Mouse (Mus musculus): ENCODE results near the gene Zscan10. TPM values are rescaled to one million over a fixed set of nuclear protein-coding genes. Genes with fewer than 3 reads are reported as not detected.

The Zscan10 gene
- polyA plus RNA-seq, 1 experiment from 2014 or later: not detected

DNA sequence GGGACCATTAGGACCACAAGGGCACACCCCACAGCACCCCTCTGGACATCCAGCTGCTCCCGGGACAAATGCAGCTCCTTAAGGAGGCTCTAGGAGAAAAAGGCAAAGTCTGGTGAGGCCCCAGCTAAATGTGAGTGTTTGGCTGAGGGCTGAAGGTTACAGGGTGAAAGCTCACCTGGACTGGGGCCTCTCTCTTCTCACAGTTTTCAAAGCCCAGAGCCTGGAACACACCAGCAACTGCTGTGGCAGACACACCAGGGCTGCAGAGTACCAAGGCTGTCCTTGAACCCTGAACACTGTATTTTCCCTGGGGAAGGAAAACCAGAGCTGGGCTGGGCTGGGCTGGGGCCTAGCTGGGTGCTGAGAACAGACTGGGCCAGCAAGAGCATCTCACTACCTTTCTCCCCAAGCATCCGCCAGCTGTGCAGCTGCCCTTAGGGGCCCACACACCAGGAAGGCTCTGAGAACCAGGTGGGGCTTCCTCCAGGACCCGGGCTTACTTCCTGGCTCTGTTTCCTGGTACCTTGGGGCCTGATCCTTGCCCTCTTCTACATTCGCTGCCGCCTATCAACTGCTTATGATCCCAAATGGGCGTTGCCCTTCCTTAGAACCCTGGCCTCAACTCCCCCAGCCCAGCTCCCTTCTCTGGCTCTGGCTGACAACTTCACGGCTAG, 45.3 kb upstream of the Zscan10 start:
- H3K27me3 ChIP-seq (ENCODE audit: control insufficient read depth, insufficient read depth, low read length): no peaks in the 10 kb centered on the region
- peak overlapping the region; percentile 16; the same call in 1 of the 2 replicates for H3K9ac ChIP-seq (ENCODE audit: low read length)
- no peak overlapping the region for H3K4me3 ChIP-seq (ENCODE audit: control insufficient read depth in 1 of 2, insufficient read depth in 1 of 2, low read depth in 1 of 2, low read length in 2 of 2)
- 73% methylated on average over 7 of the region's 7 CpGs for WGBS
- ATAC-seq (ENCODE audit: insufficient number of reproducible peaks, insufficient read depth, low FRiP score, low read depth): no peak
- peaks cover 0 to 6% of the 10 kb centered on the region in 2 experiments; a peak in 1 of 4 replicates for H3K4me1 ChIP-seq (ENCODE audit: control insufficient read depth in 2 of 2, insufficient read depth in 2 of 2, low read length in 2 of 2)
- H3K9me3 ChIP-seq (ENCODE audit: control insufficient read depth, low read length): no peaks in the 10 kb centered on the region
- no peak overlapping the region for H3K4me2 ChIP-seq (ENCODE audit: low read length)
- no peak overlapping the region for H3K27ac ChIP-seq (replicated peaks in 1 of 2; ENCODE audit: control insufficient read depth in 1 of 2, insufficient read depth in 1 of 2, low read depth in 2 of 2, low read length in 2 of 2)
- peaks cover 57% of the 10 kb centered on the region for H3K36me3 ChIP-seq (ENCODE audit: control insufficient read depth, insufficient read depth, low read length)

DNA sequence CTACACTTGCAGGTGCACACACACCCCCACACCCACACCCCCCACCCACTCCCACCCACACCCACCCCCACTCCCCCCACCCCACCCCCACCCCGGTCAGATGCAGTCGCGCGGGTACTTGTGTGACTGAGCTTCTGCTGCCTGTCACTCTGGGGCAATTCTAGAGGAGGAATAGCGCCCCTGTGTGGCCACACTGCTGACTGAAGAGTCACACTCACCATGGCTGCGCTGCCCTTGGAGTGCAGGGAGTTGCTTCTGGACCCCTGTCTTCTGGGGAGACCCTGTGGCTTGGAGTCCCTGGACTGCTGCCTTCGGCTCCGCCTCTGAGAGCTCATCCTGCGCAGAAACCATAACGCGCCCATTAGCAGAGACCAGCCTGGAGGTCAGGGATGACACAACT, 40.9 kb upstream of the Zscan10 start:
- H3K4me1 ChIP-seq (ENCODE audit: control insufficient read depth in 2 of 2, insufficient read depth in 2 of 2, low read length in 2 of 2): peaks cover 3 to 9% of the 10 kb centered on the region in 2 experiments; a peak in 3 of 4 replicates
- H3K36me3 ChIP-seq (ENCODE audit: control insufficient read depth, insufficient read depth, low read length): peaks cover 65% of the 10 kb centered on the region
- H3K9ac ChIP-seq (ENCODE audit: low read length): no peak overlapping the region
- no peak overlapping the region for H3K4me2 ChIP-seq (ENCODE audit: low read length)
- no peak for ATAC-seq (ENCODE audit: insufficient number of reproducible peaks, insufficient read depth, low FRiP score, low read depth)
- no peaks in the 10 kb centered on the region for H3K9me3 ChIP-seq (ENCODE audit: control insufficient read depth, low read length)
- no peak overlapping the region for H3K4me3 ChIP-seq (ENCODE audit: control insufficient read depth in 1 of 2, insufficient read depth in 1 of 2, low read depth in 1 of 2, low read length in 2 of 2)
- 60% methylated on average over 10 of the region's 11 CpGs for WGBS
- H3K27me3 ChIP-seq (ENCODE audit: control insufficient read depth, insufficient read depth, low read length): no peaks in the 10 kb centered on the region
- H3K27ac ChIP-seq (replicated peaks in 1 of 2; ENCODE audit: control insufficient read depth in 1 of 2, insufficient read depth in 1 of 2, low read depth in 2 of 2, low read length in 2 of 2): no peak overlapping the region

DNA sequence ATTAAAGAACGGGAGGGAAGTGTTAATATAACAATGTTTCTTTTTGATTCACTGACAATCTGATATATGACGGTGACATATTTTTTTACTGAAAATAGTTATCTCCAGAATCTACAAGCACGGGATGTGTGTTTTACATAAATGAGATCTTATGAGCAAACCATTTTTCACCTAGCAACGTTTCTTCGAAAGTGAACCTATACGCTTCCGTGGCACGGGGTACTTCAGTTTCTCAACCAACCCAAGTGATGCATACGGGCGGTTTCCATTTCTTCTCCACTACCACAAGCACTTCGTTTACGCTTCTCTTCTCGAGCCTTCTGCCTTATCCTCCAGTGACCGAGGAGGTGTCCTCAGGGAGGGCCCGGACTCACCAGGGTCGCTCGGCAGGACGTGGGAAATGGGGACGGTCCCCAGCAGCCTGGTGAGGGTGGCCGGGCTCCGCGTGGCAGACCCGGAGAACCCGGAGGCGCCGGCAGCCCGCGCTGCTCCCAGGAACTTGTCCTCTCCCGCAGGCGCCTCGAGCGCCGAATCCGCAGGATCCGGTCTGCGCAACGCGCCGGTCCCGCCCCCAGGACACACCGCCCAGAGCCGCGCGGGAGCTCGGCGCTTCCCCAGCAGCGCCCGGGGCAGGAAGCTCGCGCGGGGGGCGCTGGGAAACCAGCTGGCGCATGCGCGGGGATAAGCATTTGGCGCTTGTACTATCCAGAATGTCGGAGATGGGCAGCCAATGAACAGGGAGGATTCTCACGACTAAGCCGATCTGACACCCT, 36.9 kb upstream of the Zscan10 start, which contains the start of gene Zfp213:
Zfp213 (minus strand) TSS at position 644 of the 773 bp plus-strand sequence.
- H3K4me1 ChIP-seq (ENCODE audit: control insufficient read depth in 2 of 2, insufficient read depth in 2 of 2, low read length in 2 of 2): peaks cover 3 to 15% of the 10 kb centered on the region in 2 experiments; a peak in 3 of 4 replicates
- peak within 1 kb of the TSS; percentile 75 for H3K4me2 ChIP-seq (ENCODE audit: low read length)
- under 1% methylated on average over 59 of the region's 59 CpGs for WGBS
- H3K27me3 ChIP-seq (ENCODE audit: control insufficient read depth, insufficient read depth, low read length): no peaks in the 10 kb centered on the region
- peak within 1 kb of the TSS; percentile 93 to 96 for H3K27ac ChIP-seq (replicated peaks in 1 of 2; ENCODE audit: control insufficient read depth in 1 of 2, insufficient read depth in 1 of 2, low read depth in 2 of 2, low read length in 2 of 2)
- no peaks in the 10 kb centered on the region for H3K9me3 ChIP-seq (ENCODE audit: control insufficient read depth, low read length)
- peaks cover 25% of the 10 kb centered on the region for H3K36me3 ChIP-seq (ENCODE audit: control insufficient read depth, insufficient read depth, low read length)
- H3K9ac ChIP-seq (ENCODE audit: low read length): peak within 1 kb of the TSS; percentile 92
- peak; percentile 96 for ATAC-seq (ENCODE audit: insufficient number of reproducible peaks, insufficient read depth, low FRiP score, low read depth)
- peak within 1 kb of the TSS; percentile 70 to 94 for H3K4me3 ChIP-seq (ENCODE audit: control insufficient read depth in 1 of 2, insufficient read depth in 1 of 2, low read depth in 1 of 2, low read length in 2 of 2)

DNA sequence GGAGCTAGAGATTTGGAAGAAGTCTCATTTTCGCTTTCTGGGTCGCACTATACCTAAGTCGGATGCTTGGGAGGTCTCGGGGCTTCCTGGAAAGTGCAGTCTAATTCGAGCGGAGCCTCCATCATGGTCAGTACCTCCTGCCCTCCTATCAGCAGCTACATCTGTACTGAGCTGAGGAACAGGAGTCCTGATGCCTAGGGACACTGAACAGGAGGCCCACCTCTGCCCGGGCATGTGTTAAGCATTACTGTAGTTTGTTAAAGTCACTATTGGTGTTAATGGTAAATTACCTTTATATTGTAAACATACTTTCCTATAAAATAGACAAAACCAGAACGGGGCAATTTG, 36.3 kb upstream of the Zscan10 start:
- Histone ChIP-seq H3K4me2 (ENCODE audit: low read length) (peak overlapping the region; percentile 75), H3K36me3 (ENCODE audit: control insufficient read depth, insufficient read depth, low read length) (peaks cover 19% of the 10 kb centered on the region), H3K4me3 (ENCODE audit: control insufficient read depth in 1 of 2, insufficient read depth in 1 of 2, low read depth in 1 of 2, low read length in 2 of 2) (peak overlapping the region; percentile 70 to 94), H3K4me1 (ENCODE audit: control insufficient read depth in 2 of 2, insufficient read depth in 2 of 2, low read length in 2 of 2) (peaks cover 3 to 15% of the 10 kb centered on the region in 2 experiments; a peak in 3 of 4 replicates), H3K9me3 (ENCODE audit: control insufficient read depth, low read length) (no peaks in the 10 kb centered on the region), H3K27me3 (ENCODE audit: control insufficient read depth, insufficient read depth, low read length) (no peaks in the 10 kb centered on the region), H3K27ac (replicated peaks in 1 of 2; ENCODE audit: control insufficient read depth in 1 of 2, insufficient read depth in 1 of 2, low read depth in 2 of 2, low read length in 2 of 2) (peak overlapping the region; percentile 77 to 93), H3K9ac (ENCODE audit: low read length) (peak overlapping the region; percentile 92)
- ATAC-seq (ENCODE audit: insufficient number of reproducible peaks, insufficient read depth, low FRiP score, low read depth): peak; percentile 55; the same call in 1 of the 2 replicates
- WGBS: under 1% methylated on average over 8 of the region's 8 CpGs

DNA sequence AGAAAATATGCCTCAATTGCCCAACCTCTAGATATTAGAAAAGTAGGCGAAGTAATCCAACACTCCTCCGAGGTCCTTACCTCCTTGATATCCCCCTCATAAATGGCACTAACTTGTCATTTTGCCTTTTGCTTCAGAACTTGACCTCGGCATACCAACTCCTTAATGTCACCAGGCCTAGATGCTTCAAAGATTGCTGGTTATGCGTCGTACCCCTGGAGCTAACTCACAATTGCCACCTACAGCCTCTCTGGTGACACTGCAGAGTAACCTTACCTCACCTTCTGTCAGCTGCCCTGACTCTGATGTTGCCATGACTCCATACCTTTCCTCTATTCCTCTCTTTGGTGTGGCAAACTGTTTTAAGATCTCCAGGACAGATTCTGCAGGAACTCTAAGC, 33.9 kb upstream of the Zscan10 start:
- no peak overlapping the region for H3K27ac ChIP-seq (replicated peaks in 1 of 2; ENCODE audit: control insufficient read depth in 1 of 2, insufficient read depth in 1 of 2, low read depth in 2 of 2, low read length in 2 of 2)
- no peaks in the 10 kb centered on the region for H3K36me3 ChIP-seq (ENCODE audit: control insufficient read depth, insufficient read depth, low read length)
- H3K27me3 ChIP-seq (ENCODE audit: control insufficient read depth, insufficient read depth, low read length): no peaks in the 10 kb centered on the region
- H3K9ac ChIP-seq (ENCODE audit: low read length): no peak overlapping the region
- 37% methylated on average over 5 of the region's 5 CpGs for WGBS
- H3K4me2 ChIP-seq (ENCODE audit: low read length): no peak overlapping the region
- no peak for ATAC-seq (ENCODE audit: insufficient number of reproducible peaks, insufficient read depth, low FRiP score, low read depth)
- no peak overlapping the region for H3K4me3 ChIP-seq (ENCODE audit: control insufficient read depth in 1 of 2, insufficient read depth in 1 of 2, low read depth in 1 of 2, low read length in 2 of 2)
- H3K9me3 ChIP-seq (ENCODE audit: control insufficient read depth, low read length): no peaks in the 10 kb centered on the region
- peaks cover 3 to 15% of the 10 kb centered on the region in 2 experiments; a peak in 3 of 4 replicates for H3K4me1 ChIP-seq (ENCODE audit: control insufficient read depth in 2 of 2, insufficient read depth in 2 of 2, low read length in 2 of 2)

DNA sequence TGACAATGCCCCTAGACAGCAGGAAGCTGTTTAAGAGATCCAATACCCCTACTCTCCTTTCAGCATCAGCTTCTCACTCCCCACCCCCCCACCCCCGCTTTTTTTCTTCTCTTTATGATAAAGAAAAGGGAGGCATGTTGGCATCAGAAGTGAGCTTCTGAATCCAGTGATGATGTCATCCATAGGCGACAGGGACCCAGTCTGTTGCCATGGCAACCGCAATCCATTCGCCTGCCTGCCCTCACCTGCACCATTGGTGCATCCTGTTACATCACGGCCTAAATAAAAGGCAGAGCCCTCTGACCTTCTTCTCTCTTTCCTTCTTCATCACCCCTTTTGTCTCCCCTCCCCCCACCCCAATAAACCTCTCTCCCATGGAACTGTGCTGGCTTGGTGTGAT, 32.3 kb upstream of the Zscan10 start:
- H3K27ac ChIP-seq (replicated peaks in 1 of 2; ENCODE audit: control insufficient read depth in 1 of 2, insufficient read depth in 1 of 2, low read depth in 2 of 2, low read length in 2 of 2): no peak overlapping the region

DNA sequence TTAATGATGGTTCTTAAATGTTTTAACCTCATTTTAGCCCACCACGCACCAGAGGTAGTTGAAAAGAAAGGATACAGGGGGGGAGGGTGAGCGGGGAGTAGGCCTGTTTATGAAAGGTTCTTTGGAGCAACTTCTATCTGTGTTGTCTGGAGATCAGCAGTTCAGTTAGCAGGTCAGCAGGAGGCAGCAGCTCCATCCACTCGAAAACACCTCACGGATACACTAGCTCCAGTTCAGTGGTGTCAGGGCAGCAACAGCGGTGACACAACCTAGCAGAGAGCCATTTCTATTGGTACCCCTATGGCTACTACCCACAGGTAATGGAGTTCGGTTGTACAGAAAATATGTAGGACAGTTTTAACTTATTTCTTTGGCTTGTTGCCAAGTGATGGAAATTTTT, 30.6 kb upstream of the Zscan10 start:
- H3K9ac ChIP-seq (ENCODE audit: low read length): no peak overlapping the region
- H3K27ac ChIP-seq (replicated peaks in 1 of 2; ENCODE audit: control insufficient read depth in 1 of 2, insufficient read depth in 1 of 2, low read depth in 2 of 2, low read length in 2 of 2): no peak overlapping the region
- H3K27me3 ChIP-seq (ENCODE audit: control insufficient read depth, insufficient read depth, low read length): no peaks in the 10 kb centered on the region
- no peak for ATAC-seq (ENCODE audit: insufficient number of reproducible peaks, insufficient read depth, low FRiP score, low read depth)
- peaks cover 0 to 4% of the 10 kb centered on the region in 2 experiments; a peak in 1 of 4 replicates for H3K4me1 ChIP-seq (ENCODE audit: control insufficient read depth in 2 of 2, insufficient read depth in 2 of 2, low read length in 2 of 2)
- WGBS: 39% methylated on average over 6 of the region's 6 CpGs
- no peak overlapping the region for H3K4me2 ChIP-seq (ENCODE audit: low read length)
- H3K9me3 ChIP-seq (ENCODE audit: control insufficient read depth, low read length): no peaks in the 10 kb centered on the region
- peaks cover 14% of the 10 kb centered on the region for H3K36me3 ChIP-seq (ENCODE audit: control insufficient read depth, insufficient read depth, low read length)
- H3K4me3 ChIP-seq (ENCODE audit: control insufficient read depth in 1 of 2, insufficient read depth in 1 of 2, low read depth in 1 of 2, low read length in 2 of 2): no peak overlapping the region

More for the DNA sequence above, 32.3 kb upstream of the Zscan10 start:
- no peaks in the 10 kb centered on the region for H3K9me3 ChIP-seq (ENCODE audit: control insufficient read depth, low read length)
- H3K9ac ChIP-seq (ENCODE audit: low read length): no peak overlapping the region
- H3K27me3 ChIP-seq (ENCODE audit: control insufficient read depth, insufficient read depth, low read length): no peaks in the 10 kb centered on the region
- H3K4me3 ChIP-seq (ENCODE audit: control insufficient read depth in 1 of 2, insufficient read depth in 1 of 2, low read depth in 1 of 2, low read length in 2 of 2): no peak overlapping the region
- ATAC-seq (ENCODE audit: insufficient number of reproducible peaks, insufficient read depth, low FRiP score, low read depth): no peak
- WGBS: 42% methylated on average over 5 of the region's 5 CpGs
- H3K4me2 ChIP-seq (ENCODE audit: low read length): no peak overlapping the region
- H3K4me1 ChIP-seq (ENCODE audit: control insufficient read depth in 2 of 2, insufficient read depth in 2 of 2, low read length in 2 of 2): peaks cover 3 to 9% of the 10 kb centered on the region in 2 experiments; a peak in 2 of 4 replicates
- no peaks in the 10 kb centered on the region for H3K36me3 ChIP-seq (ENCODE audit: control insufficient read depth, insufficient read depth, low read length)
